Mouse (Mus musculus) cerebellum, adult 2 months (tissue): ENCODE measurements around the gene Kcnmb4. TPM values are rescaled to one million over a fixed set of nuclear protein-coding genes. Genes with fewer than 3 reads are reported as not detected.

ENCODE experiments used
- DNase-seq, 2 experiments: peaks; one replicate each; pipeline ENCODE4 v3.0.0; 2021
- H3K27ac ChIP-seq: fragments of 200-500 bp; 2 replicates; pipeline ENCODE4 v1.5.1; 2012; ENCODE audit warnings: low read length, control low read depth, inconsistent platforms; ENCODE audit not compliant: insufficient read depth
- H3K27me3 ChIP-seq: fragments of 200-500 bp; 2 replicates; pipeline ENCODE4 v1.6.1; 2012; ENCODE audit warnings: inconsistent platforms, mild to moderate bottlenecking, low read length, moderate library complexity; ENCODE audit not compliant: control insufficient read depth, insufficient read depth
- H3K4me1 ChIP-seq: fragments of 200-500 bp; 2 replicates; pipeline ENCODE4 v1.6.1; 2011; ENCODE audit warnings: low read length; ENCODE audit not compliant: control insufficient read depth, insufficient read depth
- H3K4me3 ChIP-seq: fragments of 200-500 bp; replicated peaks from 2 replicates; pipeline ENCODE3; 2011; ENCODE audit warnings: mild to moderate bottlenecking, low read depth, low read length, control low read depth; ENCODE audit not compliant: insufficient read depth
- CTCF ChIP-seq: fragments of 200-500 bp; IDR thresholded peaks from 2 replicates; pipeline ENCODE4 v1.5.1; 2011; ENCODE audit warnings: low read depth, mild to moderate bottlenecking, control low read depth, low read length, moderate library complexity, borderline replicate concordance; ENCODE audit not compliant: insufficient read depth
- POLR2A ChIP-seq: fragments of 200-500 bp; IDR thresholded peaks from 2 replicates; pipeline ENCODE4 v1.6.1; 2011; ENCODE audit warnings: low read length, control low read depth, borderline replicate concordance; ENCODE audit not compliant: insufficient read depth
- WGBS: fragments of 180-500 bp; shearing (Covaris S2); methylation state at CpG from one replicate; pipeline ENCODE4 v1.1.7; 2018; 5-methylcytosine and 5-hydroxymethylcytosine counted together
- polyA plus RNA-seq: library from polyadenylated mRNA; depleted of rRNA; stranded (reverse); fragments of >200 nt; gene quantifications from 2 replicates; pipeline ENCODE4 v1.2.3, GENCODE M21; 2012

The Kcnmb4 gene
- polyA plus RNA-seq, 1 experiment = 88.8 TPM

DNA sequence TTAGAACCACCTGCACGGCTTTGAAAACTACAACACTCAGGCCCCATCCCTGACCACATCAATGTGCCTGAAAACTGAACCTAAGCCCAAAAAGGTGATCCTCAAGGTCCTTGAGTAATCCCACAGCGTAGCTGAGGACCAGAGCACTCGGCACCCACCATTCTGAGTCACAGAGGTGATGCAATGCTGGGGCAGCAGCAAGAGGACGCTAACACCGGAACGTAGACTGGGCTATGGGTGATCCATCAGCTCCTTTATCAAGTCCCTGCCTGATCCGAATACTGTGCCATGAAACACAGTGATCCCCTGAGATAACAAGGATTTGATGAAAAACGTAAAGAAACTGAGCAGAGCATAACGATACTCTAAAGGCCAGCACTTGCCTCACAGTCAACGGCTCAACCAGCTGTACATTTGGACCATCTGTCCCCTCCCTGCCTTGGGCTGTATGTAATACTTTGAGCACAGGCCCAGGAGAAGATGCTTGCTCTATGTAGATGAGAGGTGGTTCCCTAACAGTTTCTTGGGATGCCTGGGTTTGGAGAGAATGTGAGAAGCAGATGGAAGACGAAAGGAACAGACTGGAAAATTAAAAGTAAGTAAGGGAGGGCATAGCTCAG, 3.3 kb downstream of the Kcnmb4 start:
- peak overlapping the region; percentile 73 for H3K27ac ChIP-seq
- peaks cover 5% of the 10 kb centered on the region for H3K4me1 ChIP-seq
- peak overlapping the region; percentile 55 for H3K4me3 ChIP-seq
- peak; percentile 50 to 51 for DNase-seq
- WGBS = 17% methylated on average over 11 of the region's 11 CpGs
- TF ChIP-seq CTCF (peak; percentile 37; the same call in 1 of the 2 replicates), POLR2A (no peak)
- H3K27me3 ChIP-seq = no peaks in the 10 kb centered on the region

DNA sequence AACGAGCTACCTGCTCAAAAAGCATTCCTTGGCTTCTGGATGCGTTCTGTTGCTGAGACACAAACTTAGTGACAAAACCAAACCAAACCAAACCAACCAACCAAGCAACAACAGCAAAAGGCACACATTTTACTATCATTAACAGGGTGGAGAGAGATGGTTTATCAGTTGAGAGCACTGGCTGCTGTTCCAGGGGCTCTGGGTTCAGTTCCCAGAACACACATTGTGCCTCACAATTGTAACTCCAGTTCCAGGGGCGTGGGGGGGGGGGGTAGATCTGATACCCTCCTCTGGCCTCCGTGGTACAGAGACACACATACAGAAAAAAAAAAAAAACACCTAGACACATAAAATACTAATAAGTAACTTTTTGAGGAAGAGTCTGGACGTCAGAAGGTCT, 5.6 kb downstream of the Kcnmb4 start:
- H3K4me3 ChIP-seq = no peak overlapping the region
- WGBS = 89% methylated on average over 5 of the region's 5 CpGs
- peaks cover 5% of the 10 kb centered on the region for H3K4me1 ChIP-seq

DNA sequence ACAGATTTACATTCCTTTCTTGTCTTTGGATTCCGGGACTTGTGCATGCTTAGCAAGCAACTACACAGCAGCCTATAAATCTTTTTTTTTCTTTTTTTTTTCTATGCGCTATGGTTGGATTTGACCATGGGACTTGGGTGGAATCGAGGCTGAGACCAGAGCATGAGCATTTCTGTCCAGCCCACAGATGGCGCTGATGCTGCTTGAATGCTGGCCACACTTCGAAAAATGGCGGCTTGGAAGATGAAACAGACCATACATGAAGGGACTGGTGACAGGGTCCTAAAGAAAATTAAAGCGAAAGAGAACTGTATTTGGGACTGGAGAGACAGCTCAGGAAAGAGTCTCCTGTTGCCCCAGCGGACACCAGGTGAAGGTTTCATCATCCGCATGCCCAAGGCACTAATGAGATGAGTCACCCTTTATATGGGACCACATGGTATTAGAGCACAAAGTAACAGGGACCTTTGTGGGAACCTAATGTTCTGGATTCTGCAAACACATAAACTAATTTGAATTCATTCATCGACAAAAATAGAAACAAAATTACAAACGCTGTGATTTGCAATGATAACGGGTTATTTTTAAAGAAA, 9.8 kb downstream of the Kcnmb4 start:
- Histone ChIP-seq H3K27me3 (no peaks in the 10 kb centered on the region), H3K4me3 (no peak overlapping the region), H3K4me1 (peaks cover 2% of the 10 kb centered on the region; the same call in 1 of the 2 replicates), H3K27ac (no peak overlapping the region)
- WGBS = 93% methylated on average over 12 of the region's 12 CpGs
- no peak for DNase-seq
- TF ChIP-seq POLR2A = no peak
- TF ChIP-seq CTCF = no peak

More for the DNA sequence above, 5.6 kb downstream of the Kcnmb4 start:
- TF ChIP-seq POLR2A (no peak), CTCF (no peak)
- no peak for DNase-seq
- Histone ChIP-seq H3K27ac (no peak overlapping the region), H3K27me3 (no peaks in the 10 kb centered on the region)

- no peak overlapping the region for H3K4me3 ChIP-seq
- no peak for TF ChIP-seq POLR2A
- TF ChIP-seq CTCF = no peak
- no peak for DNase-seq
- WGBS = 94% methylated on average over 9 of the region's 9 CpGs
- no peaks in the 10 kb centered on the region for H3K4me1 ChIP-seq
- no peaks in the 10 kb centered on the region for H3K27me3 ChIP-seq
- no peak overlapping the region for H3K27ac ChIP-seq
Observed at GRCm38 (mm10) chr10:116461443-116461842, 12.2 kb downstream of the Kcnmb4 start.

DNA sequence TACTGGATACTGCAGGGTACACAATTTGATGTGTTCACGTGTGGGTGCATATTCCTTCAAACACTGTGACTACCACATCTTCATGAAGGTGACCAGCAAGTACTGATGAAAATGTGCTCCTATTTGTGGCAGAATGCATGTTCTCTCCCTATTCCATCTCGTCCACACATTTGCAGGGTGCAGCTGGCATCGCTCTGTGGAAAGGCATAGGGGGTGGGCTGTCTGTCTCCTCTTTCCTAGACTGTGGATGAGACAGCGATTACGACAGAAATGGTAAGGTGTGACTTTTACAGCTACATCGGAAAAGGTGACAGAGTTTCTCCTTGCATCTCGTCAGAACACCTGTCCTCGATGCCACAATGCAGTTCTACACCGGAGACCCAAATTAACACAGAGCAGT, 14.9 kb downstream of the Kcnmb4 start:
- no peaks in the 10 kb centered on the region for H3K4me1 ChIP-seq
- H3K27ac ChIP-seq = no peak overlapping the region
- no peak for DNase-seq
- H3K27me3 ChIP-seq = no peaks in the 10 kb centered on the region
- WGBS = 92% methylated on average over 9 of the region's 9 CpGs
- no peak overlapping the region for H3K4me3 ChIP-seq
- TF ChIP-seq POLR2A (no peak), CTCF (no peak)

DNA sequence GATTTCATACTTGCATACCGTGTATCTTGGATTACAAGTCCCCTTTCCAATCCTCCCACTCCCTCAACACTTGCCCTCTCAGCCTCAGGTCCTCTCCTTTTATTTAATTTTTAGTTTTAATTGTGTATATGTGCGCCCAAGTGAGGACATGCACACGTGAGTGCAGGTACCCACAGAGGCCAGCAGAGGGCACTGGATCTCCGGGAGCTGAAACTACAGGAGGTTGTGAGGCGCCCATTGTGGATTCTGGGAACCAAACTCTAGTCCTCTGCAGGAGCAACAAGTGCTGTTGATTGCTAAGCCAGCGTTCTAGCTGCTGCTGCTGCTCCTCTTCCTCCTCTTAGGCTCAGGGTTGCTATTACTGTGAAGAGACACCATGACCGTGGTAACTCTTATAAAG, 20.9 kb downstream of the Kcnmb4 start:
- no peak overlapping the region for H3K4me3 ChIP-seq
- peaks cover 5% of the 10 kb centered on the region; the same call in 1 of the 2 replicates for H3K4me1 ChIP-seq
- 98% methylated on average over 7 of the region's 7 CpGs for WGBS
- DNase-seq = no peak
- TF ChIP-seq POLR2A (no peak), CTCF (no peak)
- H3K27me3 ChIP-seq = no peaks in the 10 kb centered on the region
- no peak overlapping the region for H3K27ac ChIP-seq

- TF ChIP-seq CTCF = no peak
- Histone ChIP-seq H3K4me1 (peaks cover 5% of the 10 kb centered on the region; the same call in 1 of the 2 replicates), H3K27ac (no peak overlapping the region), H3K4me3 (no peak overlapping the region), H3K27me3 (no peaks in the 10 kb centered on the region)
- no peak for DNase-seq
- WGBS = 51% methylated on average over 9 of the region's 9 CpGs
Observed at GRCm38 (mm10) chr10:116450621-116451020, 23.1 kb downstream of the Kcnmb4 start.

DNA sequence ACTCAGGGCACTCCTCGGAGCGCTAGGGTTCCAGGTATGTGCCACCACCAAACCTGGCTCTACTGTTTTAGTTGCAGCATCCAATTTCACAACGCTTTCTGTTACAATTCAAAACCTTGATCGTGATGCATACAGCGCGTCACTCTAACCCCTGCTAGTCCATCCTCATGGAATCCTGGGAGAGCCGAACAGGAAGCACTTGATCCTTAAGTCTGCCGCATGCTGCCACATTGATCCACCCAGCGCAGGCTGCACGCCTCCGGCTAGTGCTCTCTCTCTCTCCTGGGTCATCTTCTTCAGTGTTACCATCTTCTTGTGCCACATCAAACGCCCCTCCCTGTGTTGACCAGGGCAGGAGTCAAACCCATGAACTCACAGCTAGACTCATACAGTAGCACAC, 25.5 kb downstream of the Kcnmb4 start:
- DNase-seq = no peak
- TF ChIP-seq POLR2A = no peak
- no peak for TF ChIP-seq CTCF
- whole genome bisulfite sequencing = over 99% methylated on average over 12 of the region's 12 CpGs
- Histone ChIP-seq H3K4me3 (no peak overlapping the region), H3K27ac (no peak overlapping the region), H3K27me3 (no peaks in the 10 kb centered on the region), H3K4me1 (peaks cover 5% of the 10 kb centered on the region; the same call in 1 of the 2 replicates)
